Mouse (Mus musculus) lung, postnatal 0 days (tissue): ENCODE results near the gene Smo. TPM values are rescaled to one million over a fixed set of nuclear protein-coding genes. Genes with fewer than 3 reads are reported as not detected.

Source experiments
- ATAC-seq: fragments of 200-750 bp; cut with Nextera tagmentation; 2 replicates; pipeline ENCODE4 v1.8.0; 2017; ENCODE audit warnings: moderate library complexity
- DNase-seq: peaks from one replicate; pipeline ENCODE4 v3.0.0-alpha.2; 2016; ENCODE audit warnings: low spot score
- H3K27ac ChIP-seq: fragments of 300-500 bp; sonication (generic); 2 replicates; pipeline ENCODE4 v1.5.1; 2014; ENCODE audit warnings: antibody characterized with exemption, mild to moderate bottlenecking, low read length, mixed read lengths
- H3K27me3 ChIP-seq: fragments of 300-500 bp; sonication (generic); replicated peaks from 2 replicates; pipeline ENCODE4 v1.6.1; 2014; ENCODE audit warnings: low read length, mixed read lengths; ENCODE audit not compliant: insufficient read depth
- H3K36me3 ChIP-seq: fragments of 300-500 bp; sonication (generic); 2 replicates; pipeline ENCODE4 v1.6.1; 2014; ENCODE audit warnings: low read length, mixed read lengths; ENCODE audit not compliant: insufficient read depth
- H3K4me1 ChIP-seq: fragments of 300-500 bp; sonication (generic); 2 replicates; pipeline ENCODE4 v1.6.1; 2014; ENCODE audit warnings: antibody characterized with exemption, low read depth, low read length, mixed read lengths; ENCODE audit not compliant: insufficient read depth
- H3K4me2 ChIP-seq: fragments of 300-500 bp; sonication (generic); replicated peaks from 2 replicates; pipeline ENCODE4 v1.6.1; 2014; ENCODE audit warnings: low read depth, mild to moderate bottlenecking, low read length, moderate library complexity, mixed read lengths
- H3K4me3 ChIP-seq: fragments of 300-500 bp; sonication (generic); 2 replicates; pipeline ENCODE4 v1.5.1; 2014; ENCODE audit warnings: low read depth, low read length
- H3K9ac ChIP-seq: fragments of 300-500 bp; sonication (generic); replicated peaks from 2 replicates; pipeline ENCODE4 v1.6.1; 2014; ENCODE audit warnings: low read depth, mild to moderate bottlenecking
- H3K9me3 ChIP-seq: fragments of 300-500 bp; sonication (generic); 2 replicates; pipeline ENCODE4 v1.6.1; 2016; ENCODE audit warnings: low read length, mixed read lengths
- CTCF ChIP-seq: IDR thresholded peaks from 2 replicates; pipeline ENCODE4 v1.5.1; 2016; ENCODE audit warnings: antibody characterized with exemption, mild to moderate bottlenecking
- EP300 ChIP-seq: IDR thresholded peaks from 2 replicates; pipeline ENCODE4 v1.6.1; 2016; ENCODE audit warnings: antibody characterized with exemption, mild to moderate bottlenecking, control low read depth
- WGBS: fragments of 180-500 bp; shearing (Covaris S2); extraction: QIAGEN DNeasy Blood & Tissue Kit; methylation state at CpG from one replicate; pipeline ENCODE4 v1.1.7; 2014; 5-methylcytosine and 5-hydroxymethylcytosine counted together
- polyA plus RNA-seq: library from polyadenylated mRNA; unstranded; fragments of >200 nt; fragmentation: Nextera tagmentation; extraction: Ambion mirVana; gene quantifications from 2 replicates; pipeline ENCODE4 v1.2.1, GENCODE M21; 2015

Gene Smo
- polyA plus RNA-seq, 1 experiment from 2014 or later, result 8.8 TPM

- H3K4me3 ChIP-seq, result peak overlapping the region; percentile 71
- DNase-seq, result peak; percentile 57
Measured at GRCm38 (mm10) chr6:29768791-29769441, 33.6 kb downstream of the Smo start.

GRCm38 (mm10) chr6:29770672-29771321 is 35.5 kb downstream of the Smo start:
- Histone ChIP-seq H3K4me1 (no peaks in the 10 kb centered on the region), H3K9ac (no peak overlapping the region), H3K27ac (no peak overlapping the region), H3K4me2 (no peak overlapping the region), H3K4me3 (no peak overlapping the region), H3K27me3 (no peaks in the 10 kb centered on the region), H3K36me3 (no peaks in the 10 kb centered on the region), H3K9me3 (no peaks in the 10 kb centered on the region)
- no peak for DNase-seq
- WGBS, result 61% methylated on average over 2 of the region's 2 CpGs
- ATAC-seq, result no peak
- TF ChIP-seq CTCF (no peak), EP300 (no peak)

More at GRCm38 (mm10) chr6:29768791-29769441, 33.6 kb downstream of the Smo start:
- no peak for TF ChIP-seq EP300
- TF ChIP-seq CTCF, result no peak
- H3K4me1 ChIP-seq, result no peaks in the 10 kb centered on the region
- H3K9me3 ChIP-seq, result no peaks in the 10 kb centered on the region
- H3K36me3 ChIP-seq, result no peaks in the 10 kb centered on the region
- no peaks in the 10 kb centered on the region for H3K27me3 ChIP-seq
- peak overlapping the region; percentile 73 for H3K27ac ChIP-seq
- under 1% methylated on average over 37 of the region's 50 CpGs for WGBS
- H3K4me2 ChIP-seq, result peak overlapping the region; percentile 64
- H3K9ac ChIP-seq, result peak overlapping the region; percentile 50
- ATAC-seq, result peak; percentile 27

GRCm38 (mm10) chr6:29772236-29772635 is 36.9 kb downstream of the Smo start:
- Histone ChIP-seq H3K27me3 (no peaks in the 10 kb centered on the region), H3K4me1 (no peaks in the 10 kb centered on the region), H3K9ac (no peak overlapping the region), H3K36me3 (no peaks in the 10 kb centered on the region), H3K4me3 (no peak overlapping the region), H3K9me3 (no peaks in the 10 kb centered on the region), H3K27ac (no peak overlapping the region), H3K4me2 (no peak overlapping the region)
- TF ChIP-seq EP300 (no peak), CTCF (no peak)
- WGBS, result 95% methylated on average over 3 of the region's 3 CpGs
- ATAC-seq (no peak), DNase-seq (no peak)

GRCm38 (mm10) chr6:29774161-29774560 is 38.9 kb downstream of the Smo start:
- no peaks in the 10 kb centered on the region for H3K36me3 ChIP-seq
- H3K9me3 ChIP-seq, result no peaks in the 10 kb centered on the region
- H3K4me3 ChIP-seq, result no peak overlapping the region
- DNase-seq, result no peak
- H3K4me2 ChIP-seq, result no peak overlapping the region
- WGBS, result 71% methylated on average over 1 of the region's 1 CpGs
- H3K4me1 ChIP-seq, result no peaks in the 10 kb centered on the region
- no peak overlapping the region for H3K27ac ChIP-seq
- H3K27me3 ChIP-seq, result no peaks in the 10 kb centered on the region
- TF ChIP-seq EP300 (no peak), CTCF (no peak)
- ATAC-seq, result no peak
- no peak overlapping the region for H3K9ac ChIP-seq

- Histone ChIP-seq H3K27ac (no peak overlapping the region), H3K9ac (no peak overlapping the region), H3K36me3 (no peaks in the 10 kb centered on the region), H3K9me3 (no peaks in the 10 kb centered on the region), H3K4me2 (no peak overlapping the region), H3K27me3 (no peaks in the 10 kb centered on the region), H3K4me3 (no peak overlapping the region), H3K4me1 (no peaks in the 10 kb centered on the region)
- DNase-seq, result no peak
- ATAC-seq, result no peak
- WGBS, result 88% methylated on average over 1 of the region's 1 CpGs
- no peak for TF ChIP-seq EP300
- no peak for TF ChIP-seq CTCF
Measured at GRCm38 (mm10) chr6:29775609-29776008, 40.3 kb downstream of the Smo start.

GRCm38 (mm10) chr6:29776542-29777237 is 41.4 kb downstream of the Smo start:
- Histone ChIP-seq H3K4me3 (no peak overlapping the region), H3K4me2 (no peak overlapping the region), H3K4me1 (no peaks in the 10 kb centered on the region), H3K9ac (no peak overlapping the region), H3K9me3 (no peaks in the 10 kb centered on the region), H3K27me3 (no peaks in the 10 kb centered on the region), H3K27ac (no peak overlapping the region), H3K36me3 (no peaks in the 10 kb centered on the region)
- no peak for TF ChIP-seq EP300
- no peak for TF ChIP-seq CTCF
- no peak for DNase-seq
- ATAC-seq, result no peak
- 71% methylated on average over 4 of the region's 4 CpGs for WGBS
